Mouse (Mus musculus) embryonic facial prominence, embryonic 14.5 days (tissue): Measurements from ENCODE around the gene Ep400. TPM values are rescaled to one million over a fixed set of nuclear protein-coding genes. Genes with fewer than 3 reads are reported as not detected.

Experiments used
- ATAC-seq: fragments of 200-750 bp; cut with Nextera tagmentation; 2 replicates; pipeline ENCODE4 v1.8.0; 2017; ENCODE audit warnings: low read depth, moderate number of reproducible peaks, moderate TSS enrichment
- DNase-seq: peaks from one replicate; pipeline ENCODE4 v3.0.0-alpha.2; 2015; ENCODE audit warnings: low spot score
- H3K27ac ChIP-seq: fragments of 300-500 bp; sonication (generic); replicated peaks from 2 replicates; pipeline ENCODE4 v1.5.1; 2014; ENCODE audit warnings: low read depth, mild to moderate bottlenecking, low read length, moderate library complexity
- H3K27me3 ChIP-seq: fragments of 300-500 bp; sonication (generic); replicated peaks from 2 replicates; pipeline ENCODE4 v1.6.1; 2014; ENCODE audit warnings: low read length; ENCODE audit not compliant: control insufficient read depth, insufficient read depth
- H3K36me3 ChIP-seq: fragments of 300-500 bp; sonication (generic); 2 replicates; pipeline ENCODE4 v1.6.1; 2014; ENCODE audit warnings: low read length, mixed read lengths; ENCODE audit not compliant: control insufficient read depth, insufficient read depth
- H3K4me1 ChIP-seq: fragments of 300-500 bp; sonication (generic); 2 replicates; pipeline ENCODE4 v1.6.1; 2014; ENCODE audit warnings: antibody characterized with exemption, low read length; ENCODE audit not compliant: control insufficient read depth, insufficient read depth
- H3K4me2 ChIP-seq: fragments of 300-500 bp; sonication (generic); 2 replicates; pipeline ENCODE4 v1.6.1; 2014; ENCODE audit warnings: low read depth, mild to moderate bottlenecking, low read length, moderate library complexity, mixed read lengths
- H3K4me3 ChIP-seq: fragments of 300-500 bp; sonication (generic); 2 replicates; pipeline ENCODE4 v1.5.1; 2014; ENCODE audit warnings: low read depth, mild to moderate bottlenecking, low read length
- H3K9ac ChIP-seq: fragments of 300-500 bp; sonication (generic); 2 replicates; pipeline ENCODE4 v1.6.1; 2014; ENCODE audit warnings: low read depth, mild to moderate bottlenecking, low read length, moderate library complexity, mixed read lengths
- H3K9me3 ChIP-seq: fragments of 300-500 bp; sonication (generic); 2 replicates; pipeline ENCODE4 v1.6.1; 2016; ENCODE audit warnings: low read length; ENCODE audit not compliant: control insufficient read depth
- WGBS: fragments of 180-500 bp; shearing (Covaris S2); extraction: QIAGEN DNeasy Blood & Tissue Kit; methylation state at CpG from one replicate; pipeline ENCODE4 v1.1.7; 2014; 5-methylcytosine and 5-hydroxymethylcytosine counted together
- polyA plus RNA-seq: library from polyadenylated mRNA; unstranded; fragments of >200 nt; fragmentation: Nextera tagmentation; extraction: Ambion mirVana; gene quantifications from 2 replicates; pipeline ENCODE4 v1.2.1, GENCODE M21; 2014

Ep400 gene
- polyA plus RNA-seq: 35.6 and 36.0 TPM in 2 replicates

DNA sequence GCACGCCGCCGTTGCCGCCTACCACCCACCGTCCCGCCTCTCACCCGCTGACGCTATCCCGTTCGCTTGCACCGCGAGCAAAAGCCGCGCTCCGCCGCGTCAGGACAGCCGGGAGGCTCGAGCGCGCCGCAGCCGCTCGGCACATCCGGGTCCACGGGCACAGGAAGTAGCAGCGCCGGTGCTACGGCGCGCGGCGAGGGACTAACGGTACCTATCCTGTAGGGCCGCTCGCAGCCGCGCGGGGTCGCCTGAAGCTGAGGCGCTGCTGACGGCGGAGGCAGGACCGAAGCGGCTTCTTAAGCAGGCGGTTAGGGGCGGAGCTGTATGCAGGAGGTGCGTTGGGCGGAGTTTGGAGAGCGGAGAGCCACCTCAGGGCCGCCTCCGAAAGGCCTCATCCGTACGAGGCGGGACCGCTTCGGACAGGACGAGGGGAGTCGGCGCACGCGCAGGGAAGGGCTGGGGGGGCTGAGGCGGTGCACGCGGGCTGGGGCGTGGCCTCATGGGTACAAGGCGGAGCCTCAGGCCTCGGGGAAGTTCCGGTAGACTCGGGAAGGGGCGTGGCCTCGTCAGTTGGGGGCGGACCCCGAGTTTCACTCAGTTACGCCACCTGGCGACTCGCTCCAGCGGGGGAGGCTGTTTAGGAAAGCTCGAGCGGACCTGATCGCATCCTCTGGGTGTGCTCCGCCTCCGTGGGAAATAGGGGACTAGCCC is at the start of gene Ep400:
TSS of gene Ep400 (minus strand) at position 270 of the 711 bp plus-strand sequence.
- Histone ChIP-seq H3K4me3 (peak within 1 kb of the TSS; percentile 95), H3K4me2 (peak within 1 kb of the TSS; percentile 70), H3K9me3 (no peaks in the 10 kb centered on the region), H3K9ac (peak within 1 kb of the TSS; percentile 92), H3K4me1 (peaks cover 12% of the 10 kb centered on the region), H3K27ac (peak within 1 kb of the TSS; percentile 97), H3K36me3 (peaks cover 35% of the 10 kb centered on the region), H3K27me3 (no peaks in the 10 kb centered on the region)
- DNase-seq: peak; percentile 100
- WGBS: under 1% methylated on average over 48 of the region's 83 CpGs
- ATAC-seq: peak; percentile 98

DNA sequence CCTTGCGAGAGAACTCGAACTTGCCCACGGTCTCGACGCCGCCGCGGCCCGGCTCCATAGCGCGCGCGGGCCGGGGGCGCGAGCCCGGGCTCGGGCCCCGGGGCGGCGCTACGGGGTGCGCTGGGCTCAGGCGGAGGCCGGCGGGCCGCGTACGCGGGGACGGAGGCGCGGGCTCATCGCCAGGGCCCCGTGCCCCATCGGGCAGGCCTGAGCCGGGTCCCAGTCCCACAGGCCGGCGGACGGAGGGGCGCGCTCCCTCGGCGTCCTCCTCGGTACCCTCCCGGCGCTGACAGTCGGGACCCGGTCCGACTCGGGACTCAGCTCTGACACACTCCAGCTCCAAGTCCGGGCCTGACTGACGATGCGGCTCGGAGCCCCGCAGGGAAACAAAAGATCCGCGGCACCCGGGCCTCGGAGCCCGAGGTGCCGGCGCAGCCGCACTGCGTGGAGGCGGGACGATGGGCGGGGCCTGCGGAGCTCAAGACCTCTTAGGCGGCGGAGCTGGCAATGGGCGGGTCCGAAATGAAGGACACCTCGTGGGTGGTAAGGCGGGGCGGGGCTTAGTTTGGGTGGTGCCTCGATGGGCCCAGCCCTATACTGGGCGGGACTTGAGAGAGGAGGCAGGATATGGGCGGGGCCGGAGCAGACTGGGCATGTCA is 39.3 kb upstream of the Ep400 start, which contains the start of gene Ulk1:
TSS of gene Ulk1 (minus strand) at position 431 of the 659 bp plus-strand sequence.
- Histone ChIP-seq H3K27me3 (no peaks in the 10 kb centered on the region), H3K9ac (peak within 1 kb of the TSS; percentile 96), H3K4me3 (peak within 1 kb of the TSS; percentile 92), H3K9me3 (no peaks in the 10 kb centered on the region), H3K4me1 (peaks cover 7% of the 10 kb centered on the region), H3K36me3 (peaks cover 10% of the 10 kb centered on the region; the same call in 1 of the 2 replicates), H3K4me2 (peak within 1 kb of the TSS; percentile 97), H3K27ac (peak within 1 kb of the TSS; percentile 81)
- DNase-seq (peak; percentile 99), ATAC-seq (peak; percentile 95)
- WGBS: under 1% methylated on average over 22 of the region's 80 CpGs

DNA sequence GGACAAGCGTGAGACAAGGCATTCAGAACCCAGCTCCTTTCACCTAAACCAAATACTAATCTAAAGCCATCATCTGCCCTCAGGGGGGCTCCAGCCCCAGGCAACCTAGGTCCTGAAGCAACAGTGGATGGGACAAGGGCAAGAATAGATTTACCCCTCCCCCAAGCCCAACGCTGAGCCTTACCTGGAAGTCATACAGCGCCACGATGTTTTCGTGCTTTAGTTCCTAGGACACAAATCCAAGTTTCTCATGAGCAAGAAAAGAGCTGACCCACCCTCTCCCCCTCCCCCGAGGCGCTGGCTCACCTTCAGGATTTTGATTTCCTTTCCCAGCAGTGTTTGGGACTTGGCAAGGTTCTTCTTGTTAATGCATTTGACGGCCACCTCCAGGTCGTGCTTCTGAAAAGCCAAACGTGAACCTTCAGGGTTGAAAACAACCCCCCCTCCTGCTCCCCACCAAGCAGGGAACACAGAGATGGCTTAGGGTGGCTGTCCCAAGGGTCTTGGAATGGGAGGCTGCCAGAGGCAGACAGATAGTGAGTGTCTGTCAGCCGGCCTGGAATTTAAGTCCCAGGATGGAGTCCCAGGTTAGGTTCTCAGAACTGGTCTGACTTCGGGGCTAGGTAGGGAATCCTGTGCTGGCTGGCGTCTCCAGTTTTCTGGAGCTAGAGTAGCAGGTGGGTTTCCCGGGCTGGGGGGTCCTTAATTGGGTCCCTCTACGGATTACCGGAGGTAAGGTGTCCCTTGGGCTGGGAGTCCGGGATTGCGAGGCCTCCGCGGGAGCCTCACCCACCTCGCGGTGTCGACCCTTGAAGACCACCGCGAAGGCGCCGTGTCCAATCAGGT is 38.5 kb upstream of the Ep400 start:
- DNase-seq (peak; percentile 29), ATAC-seq (no peak)
- peak overlapping the region; percentile 97 for H3K4me2 ChIP-seq
- no peaks in the 10 kb centered on the region for H3K9me3 ChIP-seq
- WGBS: 1% methylated on average over 20 of the region's 27 CpGs
- no peaks in the 10 kb centered on the region for H3K27me3 ChIP-seq
- H3K9ac ChIP-seq: peak overlapping the region; percentile 96
- peak overlapping the region; percentile 92 for H3K4me3 ChIP-seq
- peaks cover 15% of the 10 kb centered on the region; the same call in 1 of the 2 replicates for H3K36me3 ChIP-seq
- H3K27ac ChIP-seq: peak overlapping the region; percentile 81
- peaks cover 7% of the 10 kb centered on the region for H3K4me1 ChIP-seq

DNA sequence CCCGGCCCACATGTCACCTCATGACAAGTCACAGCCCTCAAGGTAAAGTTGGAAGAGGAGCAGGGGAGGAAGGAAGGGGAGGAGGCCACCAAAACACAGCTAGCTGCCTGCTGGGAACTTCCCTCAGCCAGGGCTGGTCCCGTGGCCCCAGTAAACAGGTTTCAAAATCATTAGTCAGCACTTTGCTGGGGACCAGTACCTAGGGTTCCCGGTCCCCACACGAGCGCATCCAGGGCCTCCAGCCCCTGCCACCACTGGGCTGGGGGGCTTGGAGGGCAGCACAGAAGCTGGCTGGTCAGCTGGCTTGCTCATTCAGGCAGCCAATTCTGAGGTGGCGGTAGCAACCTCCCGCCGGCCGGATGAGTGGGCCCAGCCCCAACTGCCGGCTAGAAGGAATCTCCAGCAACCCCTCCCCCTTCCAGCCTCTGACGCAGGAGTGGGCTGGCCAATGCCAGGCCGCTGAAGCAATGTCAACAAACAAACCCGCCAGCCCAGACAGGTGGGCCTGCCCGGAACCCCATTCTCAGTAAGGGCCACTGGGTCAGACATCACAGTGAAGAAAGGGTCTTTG is 37.6 kb upstream of the Ep400 start:
- Histone ChIP-seq H3K27ac (peak overlapping the region; percentile 6; the same call in 1 of the 2 replicates), H3K9ac (peak overlapping the region; percentile 96), H3K36me3 (peaks cover 23% of the 10 kb centered on the region; the same call in 1 of the 2 replicates), H3K4me1 (peaks cover 7% of the 10 kb centered on the region), H3K4me3 (peak overlapping the region; percentile 92), H3K4me2 (peak overlapping the region; percentile 97), H3K9me3 (no peaks in the 10 kb centered on the region), H3K27me3 (no peaks in the 10 kb centered on the region)
- DNase-seq: peak; percentile 91
- WGBS: 3% methylated on average over 14 of the region's 14 CpGs
- ATAC-seq: peak; percentile 51

DNA sequence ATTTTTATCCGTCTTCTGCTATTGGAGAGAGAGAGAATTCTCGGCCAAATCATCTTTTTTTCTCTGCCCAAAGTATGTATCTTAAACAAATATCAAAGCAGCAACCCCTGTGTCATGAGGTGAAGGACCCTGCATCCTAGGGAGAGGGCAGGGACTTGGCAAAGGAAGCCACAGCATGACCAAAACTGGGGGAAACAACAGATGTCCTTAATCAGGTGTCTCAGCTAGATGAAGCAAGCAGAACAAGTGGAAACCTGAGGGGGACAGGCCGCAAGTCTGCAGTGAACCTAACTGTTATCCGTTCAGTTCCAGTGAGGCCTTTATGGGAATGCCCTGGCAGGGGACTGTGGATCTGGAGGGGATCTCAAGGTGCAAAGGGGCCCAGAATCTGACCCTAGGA is 36.9 kb upstream of the Ep400 start:
- WGBS: 73% methylated on average over 4 of the region's 4 CpGs
- 0 out of 2 replicates have a peak overlapping the region, but pooled peaks have one; percentile 6 for H3K27ac ChIP-seq
- H3K4me3 ChIP-seq: peak overlapping the region; percentile 92
- peaks cover 7% of the 10 kb centered on the region for H3K4me1 ChIP-seq
- ATAC-seq: no peak
- peak overlapping the region; percentile 96 for H3K9ac ChIP-seq
- no peak for DNase-seq
- no peaks in the 10 kb centered on the region for H3K27me3 ChIP-seq
- peak overlapping the region; percentile 97 for H3K4me2 ChIP-seq
- no peaks in the 10 kb centered on the region for H3K9me3 ChIP-seq
- H3K36me3 ChIP-seq: peaks cover 24% of the 10 kb centered on the region; the same call in 1 of the 2 replicates

DNA sequence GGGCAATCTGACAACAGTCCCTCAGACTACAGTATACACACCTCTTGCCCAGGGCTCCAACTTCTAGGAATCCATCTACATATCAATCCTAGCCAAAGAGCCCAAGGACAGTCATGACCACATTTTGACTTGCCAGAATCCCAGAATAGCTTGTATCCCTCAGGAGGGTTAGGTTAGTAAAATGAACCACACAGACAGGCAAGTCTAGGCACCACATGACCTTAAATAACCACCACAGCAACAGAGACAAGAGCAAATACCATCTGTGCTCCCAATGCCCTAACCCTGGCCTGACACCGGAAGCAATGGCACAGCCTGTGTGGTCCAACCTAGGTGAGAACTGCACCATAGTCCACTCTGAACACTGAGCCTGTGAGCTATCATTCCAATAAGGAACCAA is 36.2 kb upstream of the Ep400 start:
- Histone ChIP-seq H3K4me1 (peaks cover 7% of the 10 kb centered on the region), H3K4me2 (no peak overlapping the region), H3K36me3 (peaks cover 30% of the 10 kb centered on the region), H3K27me3 (no peaks in the 10 kb centered on the region), H3K4me3 (no peak overlapping the region), H3K27ac (no peak overlapping the region), H3K9ac (no peak overlapping the region), H3K9me3 (no peaks in the 10 kb centered on the region)
- ATAC-seq (no peak), DNase-seq (no peak)
- 83% methylated on average over 1 of the region's 1 CpGs for WGBS

DNA sequence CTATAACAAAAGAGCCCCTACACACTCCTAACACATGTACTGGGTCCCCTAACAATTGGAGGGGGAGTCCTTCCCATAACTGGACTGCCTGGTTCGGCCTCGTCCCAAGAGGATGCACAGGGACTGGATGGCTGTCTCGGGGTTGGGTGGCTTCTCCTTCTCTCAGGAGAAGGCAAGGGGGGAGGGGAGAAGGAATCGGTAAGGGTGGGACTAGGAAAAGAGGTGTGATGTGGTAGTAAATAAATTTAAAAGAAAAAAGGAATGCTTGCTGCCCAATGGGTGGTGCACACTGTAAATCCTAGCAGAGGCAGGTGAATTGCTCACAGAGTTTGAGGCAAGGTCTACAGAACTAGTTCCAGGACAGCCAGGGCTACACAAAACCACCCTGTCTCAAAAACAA is 35.6 kb upstream of the Ep400 start:
- Histone ChIP-seq H3K4me2 (no peak overlapping the region), H3K27me3 (no peaks in the 10 kb centered on the region), H3K4me1 (peaks cover 7% of the 10 kb centered on the region), H3K36me3 (peaks cover 35% of the 10 kb centered on the region), H3K4me3 (no peak overlapping the region), H3K9me3 (no peaks in the 10 kb centered on the region), H3K27ac (no peak overlapping the region), H3K9ac (no peak overlapping the region)
- DNase-seq (no peak), ATAC-seq (no peak)
- 82% methylated on average over 4 of the region's 4 CpGs for WGBS
